10 mouse cellular contexts compared by ENCODE assay signal in the genomic region with DNA sequence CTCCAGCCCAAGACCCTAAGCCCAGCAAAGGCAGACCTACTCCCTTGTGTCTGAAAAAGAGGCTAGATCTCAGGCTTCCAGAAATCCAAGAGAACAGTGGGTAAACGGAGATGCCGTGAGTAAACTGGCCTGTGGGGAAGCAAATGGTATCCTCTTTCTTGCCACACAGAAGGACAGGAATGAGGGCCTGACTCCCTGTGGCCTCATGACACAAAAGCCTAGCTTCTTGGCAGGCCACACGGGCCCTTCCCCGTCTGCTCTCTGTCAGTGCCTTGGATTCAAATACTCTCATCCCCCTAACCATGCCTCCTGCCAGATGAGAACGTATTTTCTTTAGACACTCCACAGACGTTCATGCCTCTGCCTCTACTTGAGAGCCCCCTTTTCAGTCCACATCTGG.
DNase-seq lines count a peak whose midpoint lies in the region; ATAC-seq and TF ChIP-seq lines count a peak whose summit lies in the region.
"Had no signal": no experiment of that assay in that cellular context is flagged by ENCODE, and none has a peak within 500 bp of the region (broad histone marks: within the 10 kb centered on the region; RNA-seq: fewer than 3 reads in every experiment).

No protein-coding gene starts in this region.

- no peak for DNase-seq in kidney, adult 8-10 months
- peak; percentile 30 to 36 for DNase-seq in cerebellum, adult 18-20 months
- peak; percentile 59 for DNase-seq in limb, embryonic 14.5 days (ENCODE audit: low spot score)
- DNase-seq in frontal cortex, postnatal 14 days (ENCODE audit: low spot score in 2 of 2): no peak
- no peak for DNase-seq in layer of hippocampus, postnatal 36 days
- no peak for DNase-seq in thymus, postnatal 10 days (ENCODE audit: low spot score in 2 of 2)
- DNase-seq: thymus, postnatal 14 days had no signal

- H3K27me3 ChIP-seq in kidney, embryonic 16.5 days (ENCODE audit: insufficient read depth, low read length): no peaks in the 10 kb centered on the region
- no peaks in the 10 kb centered on the region for H3K27me3 ChIP-seq in embryonic facial prominence, embryonic 13.5 days
- H3K27me3 ChIP-seq in limb, embryonic 14.5 days (ENCODE audit: control insufficient read depth, insufficient read depth, low read length): no peaks in the 10 kb centered on the region
- H3K27me3 ChIP-seq: Patski had no signal

- H3K4me2 ChIP-seq in kidney, embryonic 16.5 days (replicated peaks; ENCODE audit: low read depth, low read length): no peak overlapping the region
- H3K4me2 ChIP-seq in embryonic facial prominence, embryonic 13.5 days: peak overlapping the region; percentile 44; the same call in 1 of the 2 replicates
- H3K4me2 ChIP-seq in limb, embryonic 14.5 days (replicated peaks; ENCODE audit: low read depth, low read length, severe bottlenecking): no peak overlapping the region

- ATAC-seq in kidney, embryonic 16.5 days (ENCODE audit: low FRiP score, low TSS enrichment): no peak
- 0 out of 2 replicates have a peak, but pooled peaks have one; percentile 43 for ATAC-seq in embryonic facial prominence, embryonic 13.5 days (ENCODE audit: insufficient number of reproducible peaks, insufficient read depth, low FRiP score, low TSS enrichment, low read depth)
- ATAC-seq in limb, embryonic 14.5 days (ENCODE audit: low FRiP score, low read depth): no peak
- ATAC-seq: Patski had no signal

- no peak for TF ChIP-seq POLR2A in limb, embryonic 14.5 days (IDR thresholded peaks at IDR 0.05; ENCODE audit: borderline replicate concordance, extremely low read depth, insufficient read depth, insufficient read length)

- H3K9ac ChIP-seq in kidney, embryonic 16.5 days (replicated peaks; ENCODE audit: low read length): no peak overlapping the region; the same call in 1 of the 2 replicates
- 0 out of 2 replicates have a peak overlapping the region, but pooled peaks have one; percentile 32 for H3K9ac ChIP-seq in embryonic facial prominence, embryonic 13.5 days
- 0 out of 2 replicates have a peak overlapping the region, but pooled peaks have one; percentile 25 for H3K9ac ChIP-seq in limb, embryonic 14.5 days (ENCODE audit: low read depth, low read length, severe bottlenecking)

- WGBS in kidney, embryonic 16.5 days: 23% methylated on average over 6 of the region's 6 CpGs
- 10% methylated on average over 6 of the region's 6 CpGs for WGBS in embryonic facial prominence, embryonic 13.5 days
- WGBS in limb, embryonic 14.5 days: 17% methylated on average over 6 of the region's 6 CpGs

- no peaks in the 10 kb centered on the region for H3K36me3 ChIP-seq in kidney, embryonic 16.5 days (ENCODE audit: insufficient read depth, low read length)
- no peaks in the 10 kb centered on the region for H3K36me3 ChIP-seq in embryonic facial prominence, embryonic 13.5 days
- no peaks in the 10 kb centered on the region for H3K36me3 ChIP-seq in limb, embryonic 14.5 days (ENCODE audit: control insufficient read depth, insufficient read depth, low read length)

- H3K27ac ChIP-seq in kidney, embryonic 16.5 days (ENCODE audit: low read length): peak overlapping the region; percentile 81
- peak overlapping the region; percentile 97 for H3K27ac ChIP-seq in embryonic facial prominence, embryonic 13.5 days
- peak overlapping the region; percentile 89 for H3K27ac ChIP-seq in limb, embryonic 14.5 days (replicated peaks; ENCODE audit: low read depth, low read length)

- H3K4me3 ChIP-seq in kidney, embryonic 16.5 days (ENCODE audit: low read length): no peak overlapping the region
- H3K4me3 ChIP-seq in embryonic facial prominence, embryonic 13.5 days: no peak overlapping the region
- H3K4me3 ChIP-seq in limb, embryonic 14.5 days (replicated peaks; ENCODE audit: low read length): no peak overlapping the region

- H3K4me1 ChIP-seq in kidney, embryonic 16.5 days (ENCODE audit: insufficient read depth, low read length): peaks cover 31% of the 10 kb centered on the region
- peaks cover 43% of the 10 kb centered on the region for H3K4me1 ChIP-seq in embryonic facial prominence, embryonic 13.5 days
- H3K4me1 ChIP-seq in limb, embryonic 14.5 days (ENCODE audit: control insufficient read depth, insufficient read depth, low read length): peaks cover 37% of the 10 kb centered on the region

- H3K9me3 ChIP-seq in kidney, embryonic 16.5 days (ENCODE audit: low read length): no peaks in the 10 kb centered on the region
- 0 out of 2 replicates have a peak, but pooled peaks cover 4% of the 10 kb centered on the region for H3K9me3 ChIP-seq in embryonic facial prominence, embryonic 13.5 days
- H3K9me3 ChIP-seq in limb, embryonic 14.5 days (ENCODE audit: control insufficient read depth, low read length): no peaks in the 10 kb centered on the region; the same call in 1 of the 2 replicates

Comparison
In these comparisons a context has a peak if more than half of its experiments do, and no peak if none do; other contexts are left out.
1. DNase-seq: peak in cerebellum, adult 18-20 months (2 of 2) and limb, embryonic 14.5 days (single experiment); none in kidney, adult 8-10 months (0 of 2), frontal cortex, postnatal 14 days (0 of 2), layer of hippocampus, postnatal 36 days (0 of 2) and thymus, postnatal 10 days (0 of 2).
2. Peak in every context shown above with its lines, with median percentiles within 50 percentile points of each other: H3K27ac ChIP-seq.